13 mouse cellular contexts compared by ENCODE assay signal in the genomic region with DNA sequence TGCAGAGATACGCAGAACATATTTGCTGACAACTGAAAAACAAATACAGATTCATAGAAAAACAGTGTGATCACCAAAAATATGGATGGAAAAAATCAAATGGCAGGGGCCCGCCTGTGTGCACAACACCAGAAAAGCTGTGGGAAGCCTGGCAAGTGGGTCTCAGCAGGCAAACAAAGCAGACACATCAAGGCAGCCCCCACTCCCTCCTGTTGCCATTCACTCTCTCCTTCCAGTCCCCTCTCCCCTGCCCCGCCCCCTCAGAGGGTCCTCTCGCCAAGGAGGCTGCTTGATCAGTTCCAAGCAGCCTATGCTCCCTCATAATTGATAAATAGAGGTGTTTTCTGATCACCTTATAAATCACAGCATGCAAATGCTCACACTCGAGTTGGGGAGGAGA.
A peak's percentile ranks its signal among the peaks of the same experiment; 100 is the strongest.
DNase-seq lines count a peak whose midpoint lies in the region; ATAC-seq and TF ChIP-seq lines count a peak whose summit lies in the region.
"Had no signal": no experiment of that assay in that cellular context is flagged by ENCODE, and none has a peak within 500 bp of the region (broad histone marks: within the 10 kb centered on the region; RNA-seq: fewer than 3 reads in every experiment).

No protein-coding gene starts in this region.

- H3K4me2 ChIP-seq in forebrain, embryonic 12.5 days, result no peak overlapping the region
- no peak overlapping the region for H3K4me2 ChIP-seq in midbrain, embryonic 16.5 days (ENCODE audit: low read length)
- H3K4me2 ChIP-seq: liver, embryonic 13.5 days had no signal

- no peak overlapping the region for H3K9ac ChIP-seq in forebrain, embryonic 12.5 days
- 0 out of 2 replicates have a peak overlapping the region, but pooled peaks have one; percentile 26 for H3K9ac ChIP-seq in midbrain, embryonic 16.5 days (ENCODE audit: low read depth, low read length)
- H3K9ac ChIP-seq: liver, embryonic 13.5 days had no signal

- no peaks in the 10 kb centered on the region for H3K27me3 ChIP-seq in forebrain, embryonic 12.5 days
- H3K27me3 ChIP-seq in midbrain, embryonic 16.5 days (ENCODE audit: control insufficient read depth, insufficient read depth, low read depth, low read length), result no peaks in the 10 kb centered on the region
- H3K27me3 ChIP-seq in heart, embryonic 10.5 days (ENCODE audit: insufficient read depth, poor library complexity, severe bottlenecking), result no peaks in the 10 kb centered on the region
- H3K27me3 ChIP-seq: liver, embryonic 13.5 days had no signal

- no peaks in the 10 kb centered on the region for H3K36me3 ChIP-seq in forebrain, embryonic 12.5 days (replicated peaks)
- H3K36me3 ChIP-seq in midbrain, embryonic 16.5 days (ENCODE audit: control insufficient read depth, insufficient read depth, low read length), result no peaks in the 10 kb centered on the region
- no peaks in the 10 kb centered on the region for H3K36me3 ChIP-seq in heart, embryonic 10.5 days
- H3K36me3 ChIP-seq: liver, embryonic 13.5 days had no signal

- ATAC-seq in forebrain, embryonic 12.5 days (ENCODE audit: low FRiP score), result peak; percentile 59; the same call in 1 of the 2 replicates
- 0 out of 2 replicates have a peak, but pooled peaks have one; percentile 19 for ATAC-seq in midbrain, embryonic 16.5 days

- no peak for TF ChIP-seq CTCF in layer of hippocampus, adult 2 months (conservative IDR thresholded peaks at IDR 0.05)

- DNase-seq in embryo, embryonic 11 days, result peak; percentile 26
- DNase-seq in embryo, embryonic 10.5 days (ENCODE audit: low spot score), result no peak
- peak in 1 of 2 experiments; percentile 57 for DNase-seq in layer of hippocampus, adult 2 months (ENCODE audit: low spot score in 2 of 2)
- no peak for DNase-seq in ovary, adult 18-20 months (ENCODE audit: low spot score)
- no peak for DNase-seq in heart, embryonic 10.5 days (ENCODE audit: low spot score)
- DNase-seq in urinary bladder, postnatal 4 days (ENCODE audit: low spot score in 2 of 2), result no peak
- DNase-seq: cerebellum, adult 18-20 months; heart, postnatal 10 days; kidney, adult 2 months; liver, embryonic 13.5 days; lung, postnatal 14 days had no signal

- peaks cover 45% of the 10 kb centered on the region for H3K4me1 ChIP-seq in forebrain, embryonic 12.5 days
- peaks cover 34% of the 10 kb centered on the region for H3K4me1 ChIP-seq in midbrain, embryonic 16.5 days (ENCODE audit: control insufficient read depth, insufficient read depth, low read length)
- H3K4me1 ChIP-seq in heart, embryonic 10.5 days, result peaks cover 8% of the 10 kb centered on the region
- H3K4me1 ChIP-seq: liver, embryonic 13.5 days had no signal

- H3K27ac ChIP-seq in forebrain, embryonic 12.5 days, result no peak overlapping the region
- H3K27ac ChIP-seq in layer of hippocampus, adult 2 months, result peak overlapping the region; percentile 96
- peak overlapping the region; percentile 59 for H3K27ac ChIP-seq in midbrain, embryonic 16.5 days (ENCODE audit: low read length)
- H3K27ac ChIP-seq in heart, embryonic 10.5 days, result no peak overlapping the region
- H3K27ac ChIP-seq: liver, embryonic 13.5 days had no signal

- H3K9me3 ChIP-seq in forebrain, embryonic 12.5 days, result no peaks in the 10 kb centered on the region
- no peaks in the 10 kb centered on the region for H3K9me3 ChIP-seq in midbrain, embryonic 16.5 days (replicated peaks; ENCODE audit: control insufficient read depth, low read length, poor library complexity, severe bottlenecking)
- no peaks in the 10 kb centered on the region for H3K9me3 ChIP-seq in heart, embryonic 10.5 days
- H3K9me3 ChIP-seq: liver, embryonic 13.5 days had no signal

- WGBS in forebrain, embryonic 12.5 days, result 13% methylated on average over 5 of the region's 5 CpGs
- WGBS in midbrain, embryonic 16.5 days, result 20% methylated on average over 5 of the region's 5 CpGs
- 41% methylated on average over 4 of the region's 5 CpGs for WGBS in heart, embryonic 10.5 days

- H3K4me3 ChIP-seq in forebrain, embryonic 12.5 days (replicated peaks), result no peak overlapping the region
- no peak overlapping the region for H3K4me3 ChIP-seq in layer of hippocampus, adult 2 months
- no peak overlapping the region for H3K4me3 ChIP-seq in midbrain, embryonic 16.5 days (ENCODE audit: low read depth, low read length)
- no peak overlapping the region for H3K4me3 ChIP-seq in heart, embryonic 10.5 days
- H3K4me3 ChIP-seq: liver, embryonic 13.5 days had no signal

Comparison
In these comparisons a context has a peak if more than half of its experiments do, and no peak if none do; other contexts are left out.
1. H3K27ac ChIP-seq: peak in layer of hippocampus, adult 2 months (single experiment) and midbrain, embryonic 16.5 days (single experiment); none in forebrain, embryonic 12.5 days (single experiment) and heart, embryonic 10.5 days (single experiment).